Mouse (Mus musculus): Measurements from ENCODE around the gene Fjx1. TPM values are rescaled to one million over a fixed set of nuclear protein-coding genes. Genes with fewer than 3 reads are reported as not detected.

Gene Fjx1
- not detected for total RNA-seq (2023)

GRCm38 (mm10) chr2:102451671-102452549, at the start of gene Fjx1:
Gene Fjx1, minus strand, starts transcription at chr2:102452499.

GRCm38 (mm10) chr2:102407363-102408184, 44.7 kb downstream of the Fjx1 start, which contains the start of gene Trim44:
Gene Trim44, minus strand, starts transcription at chr2:102407828.

Other genes starting within 250 kb of the Fjx1 start
- 45.0 TPM for gene Trim44, start 44.7 kb downstream of the Fjx1 start, total RNA-seq (2023)
- not detected for gene Pamr1, start 97.5 kb upstream of the Fjx1 start, total RNA-seq (2023)
- gene Slc1a2, start 206.2 kb upstream of the Fjx1 start, total RNA-seq (2023) = not detected